Mouse (Mus musculus) c-Kit-negative CD71-positive TER-119-positive erythroid progenitor cells, embryonic 14.5 days (primary cell): Measurements from ENCODE around the gene Sphk1.

ENCODE experiments used
- DNase-seq: peaks from one replicate; pipeline ENCODE4 v3.0.0-alpha.2; 2013; ENCODE audit warnings: low read depth, low spot score

Sphk1 gene

DNA sequence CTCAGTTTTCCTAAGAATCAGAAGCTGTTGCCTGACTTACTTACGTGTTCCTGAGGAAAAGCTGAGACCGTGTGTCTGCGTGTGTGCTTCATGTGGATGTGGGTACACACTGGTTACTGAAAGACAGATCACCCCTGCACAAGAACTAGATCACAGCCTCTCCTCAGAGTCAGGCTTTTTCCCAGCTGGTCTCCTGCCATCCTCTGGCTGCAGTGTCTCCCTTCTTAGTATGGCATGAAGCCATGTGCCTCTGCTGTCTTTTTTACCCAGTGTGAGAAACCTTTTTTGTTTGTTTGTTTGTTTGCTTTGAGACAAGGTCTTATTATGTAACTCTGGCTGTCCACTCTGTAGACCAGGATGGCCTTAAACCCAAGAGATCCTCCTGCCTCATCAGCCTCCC, 48.6 kb downstream of the Sphk1 start:
- no peak for DNase-seq

DNA sequence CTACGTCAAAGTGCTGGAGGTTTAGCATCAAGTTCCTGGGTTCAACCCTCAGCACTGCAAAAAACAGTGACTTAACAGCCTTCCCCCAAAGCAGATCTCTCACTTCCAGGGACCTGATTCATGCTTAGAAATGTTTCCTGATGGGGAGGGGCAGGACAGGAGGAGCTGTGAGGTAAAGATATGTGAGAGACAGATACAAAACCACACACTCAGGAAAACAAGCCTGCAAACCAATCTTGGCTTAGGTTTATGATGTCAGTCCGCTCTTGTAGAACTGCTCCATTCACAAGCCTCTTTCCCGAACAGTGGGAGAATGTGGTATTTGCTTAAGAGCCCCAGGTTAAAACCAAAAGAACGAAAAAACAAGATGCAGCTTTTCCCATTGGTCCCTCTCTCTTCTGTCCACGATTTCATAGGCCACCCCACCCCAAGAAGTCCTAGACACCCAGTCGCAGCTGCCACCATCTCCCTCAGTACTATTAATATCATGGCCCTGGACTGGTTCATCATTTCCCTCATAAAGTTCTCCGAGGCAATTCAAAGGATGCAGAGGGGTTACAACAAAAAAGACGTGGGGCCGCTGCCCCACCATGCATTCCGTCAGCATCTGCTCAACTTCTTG, 49.4 kb downstream of the Sphk1 start:
- peak; percentile 75 for DNase-seq

DNA sequence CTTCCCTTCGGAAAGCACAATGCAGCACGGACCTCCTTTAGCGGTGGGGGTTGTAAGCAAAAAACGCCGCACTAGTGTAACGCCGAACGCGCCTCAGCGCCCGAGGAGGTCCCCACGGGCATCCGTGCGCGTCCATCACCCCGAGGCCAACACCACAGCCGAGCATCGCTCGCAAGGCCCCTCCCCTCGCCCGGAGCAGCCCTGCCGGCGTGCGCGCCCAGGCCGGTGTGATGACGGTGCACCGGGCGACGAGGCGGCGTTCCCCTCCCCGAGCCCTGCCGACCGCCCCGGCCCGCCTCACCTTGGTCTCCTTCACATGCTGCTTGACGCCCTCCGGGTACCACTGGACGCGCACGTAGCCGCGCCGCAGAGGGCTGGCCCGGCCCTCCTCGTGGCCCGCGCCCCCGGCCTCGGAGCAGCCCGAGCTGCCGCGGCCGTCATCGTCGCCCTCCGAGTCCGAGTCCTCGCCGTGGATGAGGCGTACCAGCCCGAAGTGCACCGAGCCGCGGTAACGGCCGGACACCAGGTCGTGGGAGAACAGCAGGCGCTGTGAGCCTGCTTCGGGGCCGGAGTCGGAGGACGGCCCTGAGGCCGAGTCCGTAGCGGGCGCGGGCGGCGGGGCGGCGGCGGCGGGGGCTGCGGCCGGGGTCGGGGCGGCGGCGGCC, 50.1 kb downstream of the Sphk1 start:
- DNase-seq, result peak; percentile 59

DNA sequence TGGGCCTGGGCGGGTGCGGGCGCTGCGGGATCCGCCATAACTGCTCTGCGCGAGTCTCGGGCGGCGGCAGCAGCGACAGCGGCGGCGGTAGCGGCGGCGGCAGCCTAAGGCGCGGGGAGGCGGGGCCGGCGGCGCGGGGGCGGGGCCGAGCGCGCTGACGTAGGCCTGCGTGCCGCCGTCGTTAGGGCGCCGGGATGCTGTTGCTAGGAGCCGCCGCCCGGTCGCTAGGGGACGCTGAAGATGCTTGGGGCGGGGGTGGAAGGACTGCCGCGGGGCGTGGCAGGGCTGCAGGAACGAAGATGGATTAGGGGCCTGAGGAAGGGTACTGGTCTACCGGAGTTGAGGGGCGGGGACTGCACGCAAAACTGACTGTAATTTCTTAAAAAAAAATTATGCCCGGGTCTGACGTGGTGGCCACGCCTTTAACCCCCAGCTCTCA, 50.7 kb downstream of the Sphk1 start, which contains the start of gene Ube2o:
Gene Ube2o, minus strand, starts transcription at position 72 of the 439 bp plus-strand sequence.
- peak; percentile 85 for DNase-seq

- no peak for DNase-seq
Observed at GRCm38 (mm10) chr11:116585682-116586081, 55.0 kb downstream of the Sphk1 start.
